Mouse (Mus musculus) stomach, postnatal 0 days (tissue): Measurements from ENCODE around the gene Myo10.

Source experiments
- CTCF ChIP-seq: IDR thresholded peaks from 2 replicates; pipeline ENCODE4 v1.5.1; 2016; ENCODE audit warnings: antibody characterized with exemption, low read depth, mild to moderate bottlenecking, moderate library complexity
- EP300 ChIP-seq: optimal IDR thresholded peaks from 2 replicates; pipeline ENCODE3; 2016; ENCODE audit warnings: antibody characterized with exemption

- TF ChIP-seq CTCF (no peak), EP300 (no peak)
Observed at GRCm38 (mm10) chr15:25598313-25598712, 24.0 kb upstream of the Myo10 start.
